Mouse (Mus musculus): Measurements from ENCODE around the gene Csrp2.

DNA sequence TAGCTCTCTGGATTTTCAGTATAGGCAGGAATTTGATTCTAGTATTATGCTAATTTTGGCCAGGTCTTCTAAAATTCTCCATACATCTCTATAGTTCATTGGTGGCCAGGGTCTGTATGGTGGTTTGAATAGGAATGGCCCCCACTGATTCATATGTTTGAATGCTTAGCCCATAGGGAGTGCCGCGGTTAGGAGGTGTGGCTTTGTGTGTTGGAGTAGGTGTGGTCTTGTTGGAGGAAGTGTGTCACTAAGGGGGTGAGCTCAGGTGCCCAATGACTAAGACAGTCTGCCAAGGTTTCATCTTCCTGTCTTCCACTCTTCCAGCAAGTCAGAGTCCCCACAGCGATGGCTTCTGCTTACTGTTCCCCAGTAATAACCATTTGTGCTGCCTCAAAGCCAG is 15.7 kb upstream of the Csrp2 start:
- TF ChIP-seq CTCF (IDR thresholded peaks at IDR 0.05; ENCODE audit: low read depth, low read length) (no peak), EP300 (IDR thresholded peaks at IDR 0.05; ENCODE audit: insufficient read depth, low read depth, low read length) (no peak)
